Mouse (Mus musculus): ENCODE results near the gene Trim15. TPM values are rescaled to one million over a fixed set of nuclear protein-coding genes. Genes with fewer than 3 reads are reported as not detected.
"Not testable (repeated sequence)": the region's sequence is repeated elsewhere in the genome, so short reads cannot be mapped to it uniquely, and the experiment has no call there.

The Trim15 gene
- total RNA-seq (2021): not detected
- long read RNA-seq, experiment 1: 0 reads
- long read RNA-seq, experiment 2: 0 reads

DNA sequence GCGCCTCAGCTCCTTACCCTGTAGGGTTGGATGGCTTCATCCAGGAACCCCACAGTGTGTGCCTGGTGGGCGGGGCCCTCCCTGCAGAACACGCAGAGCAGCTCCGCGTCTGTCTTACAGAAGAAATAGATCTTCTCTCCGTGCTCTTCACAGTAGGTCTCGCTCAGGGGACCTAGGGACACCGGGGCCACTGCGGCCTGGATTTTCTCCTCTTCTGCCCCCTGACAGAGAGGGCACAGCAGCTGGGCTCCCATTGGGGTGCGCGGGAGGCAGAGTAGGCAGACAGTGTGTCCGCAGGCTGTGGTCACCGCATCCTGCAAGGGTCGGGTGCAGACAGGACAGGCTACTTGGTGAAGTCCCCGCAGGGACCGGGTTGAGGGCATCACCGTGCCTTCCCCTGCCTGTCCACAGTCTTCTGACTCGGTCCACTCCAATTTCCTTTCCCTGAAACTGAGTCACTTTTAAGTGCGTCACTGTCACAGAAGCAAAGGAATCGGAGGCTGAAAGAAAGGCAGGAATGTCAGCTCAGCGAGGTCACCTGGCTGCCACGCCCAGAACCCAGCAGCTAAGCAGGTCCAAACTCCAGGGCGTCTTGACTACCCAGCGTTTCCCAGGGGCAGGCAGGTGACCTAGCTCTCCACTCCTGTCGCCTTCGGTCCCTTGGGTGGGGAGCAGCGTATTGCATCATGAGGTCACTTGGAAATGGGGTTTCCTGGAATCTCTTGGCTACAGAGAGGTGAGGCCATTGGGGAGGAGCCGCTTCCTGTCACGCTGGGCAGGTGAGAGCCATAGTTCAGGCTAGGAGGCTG lies at the start of gene Trim15:
Gene Trim15, minus strand, starts transcription at position 492 of the 809 bp plus-strand sequence.
- intact Hi-C loops (cut with DNase I): no loop called here
- DNase-seq: no peak

DNA sequence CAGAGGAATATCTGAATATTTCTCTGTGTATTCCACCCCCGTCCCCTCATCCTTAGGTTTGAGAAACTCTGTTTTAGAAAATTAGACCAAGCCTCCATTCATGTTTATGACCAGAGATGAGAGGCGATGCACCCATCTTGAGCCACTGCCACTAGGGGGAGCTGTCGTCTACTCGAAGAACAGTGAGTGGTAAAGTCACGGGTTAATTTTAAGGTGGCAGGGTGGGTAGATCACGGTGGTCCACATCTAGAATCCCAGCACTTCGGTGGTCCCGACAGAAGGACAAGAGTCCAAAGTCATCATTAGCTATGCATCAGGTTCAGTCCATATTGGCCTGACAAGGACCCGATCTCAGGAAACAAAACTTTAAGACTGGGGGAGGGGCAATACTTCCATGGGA lies 48.1 kb upstream of the Trim15 start:
- intact Hi-C loops (cut with DNase I): loop anchor here (5.0 kb wide), 1 partner anchor 132 kb away; the partner anchor contains the start of gene Gabbr1
- peak in 1 of 2 experiments; percentile 18 for DNase-seq

DNA sequence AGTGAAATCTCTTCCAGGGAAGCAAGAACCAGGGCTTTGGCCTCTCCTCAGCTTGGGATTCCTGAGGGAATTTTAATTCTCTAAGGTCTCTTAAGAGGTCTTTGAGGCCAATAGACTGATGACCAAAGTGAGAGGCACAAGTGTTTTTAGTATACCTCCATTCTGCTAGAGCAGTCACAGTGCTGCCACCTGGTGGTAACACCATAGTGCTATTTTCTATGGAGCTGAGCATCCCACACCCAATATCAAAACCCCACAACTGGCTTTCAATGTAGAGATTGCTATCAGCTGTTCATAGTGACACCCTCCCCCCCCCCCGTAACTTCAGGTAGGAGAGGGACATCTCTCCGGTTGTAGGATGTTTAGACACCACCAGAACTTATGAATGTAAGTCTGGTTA lies 47.1 kb upstream of the Trim15 start:
- intact Hi-C loops (cut with DNase I): loop anchor here (5.0 kb wide), 1 partner anchor 83 kb away; no protein-coding TSS in a partner anchor
- peak in 1 of 2 experiments; percentile 47 for DNase-seq

DNA sequence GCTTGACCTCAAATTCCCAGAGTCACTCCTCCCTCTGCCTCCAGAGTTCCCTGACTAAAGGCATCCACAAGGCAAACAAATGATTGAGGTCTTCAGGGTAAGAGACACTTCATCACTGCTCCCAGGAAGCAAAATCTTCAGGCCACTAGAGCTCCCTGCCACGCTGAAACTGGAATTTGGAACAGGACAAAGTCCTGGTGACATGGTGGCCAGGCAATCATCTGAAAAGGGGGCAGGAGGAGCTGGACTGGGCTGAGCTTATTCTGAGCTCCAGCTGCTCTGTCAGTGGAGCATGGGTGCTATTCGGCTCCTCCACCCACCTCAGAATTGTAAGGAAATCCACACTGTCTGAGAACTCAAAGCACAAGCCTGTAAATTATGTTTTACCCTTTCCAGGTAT lies 45.0 kb upstream of the Trim15 start:
- no peak for DNase-seq
- intact Hi-C loops (cut with DNase I): loop anchor here (5.0 kb wide), 1 partner anchor 85 kb away; no protein-coding TSS in a partner anchor

DNA sequence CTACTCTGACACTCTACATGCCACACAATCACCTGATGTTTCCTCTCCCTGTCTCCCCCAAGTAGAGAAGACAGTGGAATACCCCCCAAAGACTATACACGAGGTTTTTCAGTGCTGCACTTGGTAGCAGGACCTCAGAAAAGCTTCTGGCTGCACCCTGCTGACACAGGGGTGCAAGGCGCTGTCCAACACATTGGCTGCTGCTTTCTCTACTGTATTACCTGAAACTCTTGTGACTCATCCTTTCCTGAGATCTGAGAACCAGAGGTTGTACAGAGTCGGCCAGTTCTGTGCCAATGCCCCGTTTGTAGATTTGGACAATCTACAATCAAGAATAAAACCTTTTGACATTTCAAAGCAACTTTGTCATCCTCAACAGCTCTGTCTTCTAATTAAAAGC lies 42.8 kb upstream of the Trim15 start:
- intact Hi-C loops (cut with DNase I): loop anchor here (5.0 kb wide), 1 partner anchor 87 kb away; no protein-coding TSS in a partner anchor

DNA sequence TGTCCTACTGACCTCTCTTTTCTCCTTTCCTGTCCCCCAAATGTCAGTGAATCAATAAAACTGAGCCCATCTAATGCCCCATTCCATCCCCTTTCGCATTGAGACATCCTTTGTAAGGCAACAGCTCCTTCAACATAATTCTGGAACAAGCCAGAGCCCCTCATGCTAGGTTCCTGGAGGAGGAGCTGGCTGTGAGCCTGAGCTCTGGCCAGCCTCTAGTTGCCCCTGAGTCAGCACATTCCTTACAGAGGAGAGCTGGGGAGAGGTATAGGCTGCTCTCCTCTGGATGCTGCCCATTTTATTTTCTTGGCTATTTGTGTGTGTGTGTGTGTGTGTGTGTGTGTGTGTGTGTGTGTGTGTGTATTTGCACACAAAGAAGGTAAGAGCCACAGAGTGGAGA lies 41.2 kb upstream of the Trim15 start:
- intact Hi-C loops (cut with DNase I): no loop called here
- DNase-seq: no peak

More for the DNA sequence above, 42.8 kb upstream of the Trim15 start:
- no peak for DNase-seq

DNA sequence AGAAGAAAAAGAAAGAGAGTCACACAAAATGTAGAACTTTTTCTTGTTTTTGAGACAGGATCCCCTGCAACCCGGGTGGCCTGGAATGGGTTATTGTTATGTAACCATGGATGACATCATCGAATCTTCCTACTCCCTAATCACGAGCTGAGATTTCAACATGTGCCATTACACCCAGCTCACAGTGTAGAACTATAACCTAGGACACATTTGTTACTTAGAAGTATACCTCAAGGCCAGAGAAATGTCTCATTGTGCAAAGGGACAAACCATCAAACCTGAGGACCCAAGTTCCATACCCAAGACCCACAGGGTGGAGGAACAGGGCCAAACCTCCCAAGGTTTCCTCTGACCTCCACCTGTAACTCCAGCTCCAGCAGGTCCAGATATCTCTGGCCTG lies 36.6 kb upstream of the Trim15 start:
- intact Hi-C loops (cut with DNase I): no loop called here
- DNase-seq: no peak

DNA sequence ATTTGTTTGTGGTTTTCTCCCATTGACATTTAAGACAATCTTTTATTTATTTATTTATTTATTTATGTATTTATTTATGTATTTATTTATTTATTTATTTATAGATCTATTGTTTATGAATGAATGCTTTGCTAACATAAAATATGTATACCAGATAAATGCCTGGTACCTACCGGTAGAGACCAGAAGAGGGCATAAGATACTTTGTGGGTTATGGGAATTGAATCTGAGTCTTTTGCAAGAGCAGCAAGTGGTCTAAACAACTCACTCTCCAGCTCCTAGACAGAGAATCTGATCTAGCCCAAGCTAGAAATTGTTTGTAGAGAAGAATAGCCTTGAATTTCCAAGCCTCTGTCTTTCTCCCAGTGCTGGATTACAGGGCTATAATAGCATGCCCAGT lies 33.7 kb upstream of the Trim15 start:
- DNase-seq: no peak
- intact Hi-C loops (cut with DNase I): no loop called here

DNA sequence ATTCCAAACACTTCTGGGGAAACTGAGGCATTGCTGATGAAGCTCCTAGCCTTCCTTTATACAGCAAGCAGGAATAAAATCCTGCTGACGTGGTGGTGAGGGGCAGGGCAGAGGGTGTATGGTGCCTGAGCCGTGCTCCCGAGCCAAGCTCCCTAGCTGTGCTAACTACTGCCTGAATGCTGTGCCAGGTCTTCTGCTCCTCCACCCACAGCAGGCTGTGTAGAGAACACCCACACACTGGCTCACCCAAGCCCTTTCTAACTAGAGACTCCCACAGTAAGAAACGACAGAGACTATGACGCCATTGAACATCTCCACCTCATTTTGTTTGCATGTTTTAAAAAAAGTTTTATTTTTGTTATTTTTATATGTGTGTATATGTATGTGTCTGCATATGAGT lies 33.0 kb upstream of the Trim15 start:
- intact Hi-C loops (cut with DNase I): no loop called here
- no peak for DNase-seq

DNA sequence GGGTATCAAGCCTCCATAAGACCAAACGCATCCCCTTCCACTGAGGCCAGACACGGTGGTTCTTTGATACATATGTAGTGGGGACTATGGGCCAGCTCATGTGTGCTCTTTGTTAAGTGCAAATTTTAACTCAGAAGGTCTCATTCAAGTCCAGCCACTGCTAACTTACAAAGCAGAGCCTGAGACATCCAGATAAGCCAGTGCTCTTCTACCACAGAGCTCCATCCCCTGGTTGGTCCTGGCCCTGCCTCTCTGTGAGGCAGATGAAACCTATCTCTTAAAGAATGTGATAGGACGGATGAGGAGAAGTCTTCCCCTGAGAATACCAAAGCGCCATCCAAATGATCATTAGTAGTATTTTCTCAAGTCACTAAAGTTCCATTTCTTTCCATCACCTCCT lies 32.4 kb upstream of the Trim15 start:
- DNase-seq: no peak
- intact Hi-C loops (cut with DNase I): no loop called here

DNA sequence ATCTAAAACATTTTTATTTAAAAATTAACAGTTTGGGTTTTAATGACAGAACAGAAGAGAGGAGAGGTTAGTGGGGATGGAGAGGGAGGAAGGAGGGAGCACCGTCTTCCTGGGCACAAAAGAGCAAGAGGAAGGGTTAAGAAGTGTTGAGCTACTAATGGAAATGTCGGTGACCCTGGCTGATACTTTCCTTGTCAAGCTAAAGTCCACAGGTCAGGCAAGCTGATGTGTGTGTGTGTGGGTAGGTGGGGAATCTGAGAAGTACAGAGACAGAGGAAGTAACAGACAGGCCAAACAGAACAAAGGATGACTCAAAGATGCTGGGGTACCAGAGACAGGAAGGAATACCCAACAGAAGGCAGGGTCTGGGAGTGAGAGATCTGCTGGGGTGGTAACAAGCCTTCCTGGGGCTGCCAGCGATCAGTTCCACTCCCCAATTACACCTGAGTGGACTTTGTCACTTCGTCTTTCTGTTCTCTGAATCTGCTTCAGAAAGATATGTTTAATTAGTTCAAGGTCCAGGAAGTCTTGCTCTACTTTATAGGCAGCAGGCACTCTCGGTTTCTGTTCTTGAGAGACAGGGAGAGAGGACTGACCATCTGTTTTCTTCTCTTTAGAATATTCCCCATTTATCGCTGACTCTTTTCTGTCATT lies 30.7 kb upstream of the Trim15 start, which contains the start of gene Trim31:
Gene Trim31, plus strand, starts transcription at position 567 of the 654 bp plus-strand sequence.
- intact Hi-C loops (cut with DNase I): no loop called here
- DNase-seq: no peak

DNA sequence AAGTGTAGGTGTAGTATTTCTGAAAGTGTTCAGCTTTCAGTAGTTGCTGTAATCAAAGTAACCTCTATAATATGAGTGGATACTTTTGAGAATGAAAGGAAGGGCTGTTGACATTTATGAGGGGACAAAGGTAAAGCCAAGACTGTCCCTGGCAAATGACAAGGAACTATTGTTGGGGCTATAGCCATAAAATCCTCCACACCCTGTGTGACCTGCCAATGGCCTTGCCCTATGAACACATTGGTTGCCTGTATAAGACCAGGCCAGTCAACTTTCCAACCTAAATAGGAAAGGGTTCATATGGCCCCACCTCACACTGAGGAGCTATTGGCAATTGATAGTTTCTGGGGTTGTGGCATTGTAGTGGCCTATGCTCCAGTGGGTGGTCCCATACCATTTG lies 30.1 kb upstream of the Trim15 start:
- intact Hi-C loops (cut with DNase I): no loop called here
- no peak for DNase-seq

DNA sequence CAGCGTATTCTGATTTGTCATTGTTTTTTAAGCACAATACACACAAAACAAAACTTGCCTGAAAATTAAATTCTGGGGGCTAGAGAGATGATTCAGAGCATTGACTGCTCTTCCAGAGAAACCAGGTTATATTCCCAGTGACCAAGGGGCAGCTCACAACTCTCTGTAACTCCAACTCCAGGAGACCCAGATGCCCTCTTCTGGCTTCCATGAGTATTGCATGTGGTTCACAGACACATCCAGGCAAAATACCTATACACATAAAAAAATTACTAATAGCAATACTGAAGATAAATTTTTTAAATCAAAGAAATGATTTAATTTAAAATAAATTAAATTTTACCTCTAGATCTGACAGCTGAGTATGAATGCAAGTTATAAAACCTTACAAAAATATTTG lies 29.6 kb upstream of the Trim15 start:
- no peak for DNase-seq
- intact Hi-C loops (cut with DNase I): no loop called here

DNA sequence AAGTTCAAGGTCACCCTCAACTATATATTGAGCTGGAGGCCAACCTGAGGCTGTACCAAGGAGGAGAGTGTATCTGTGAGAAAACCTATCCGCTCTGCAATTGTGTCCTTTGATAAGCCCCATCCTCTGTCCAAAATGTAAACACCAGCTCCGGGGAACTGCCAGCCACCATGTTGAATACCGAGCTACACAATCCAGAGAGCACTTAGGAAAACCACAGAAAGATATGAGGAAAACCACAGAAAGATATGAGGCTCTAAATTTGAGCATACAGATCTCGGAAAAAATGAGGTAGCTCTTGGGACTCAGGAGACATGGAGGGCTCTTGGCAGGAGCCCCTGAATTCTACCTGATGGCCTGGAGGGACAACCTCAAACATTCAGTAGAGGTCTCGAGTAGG lies 26.4 kb upstream of the Trim15 start:
- intact Hi-C loops (cut with DNase I): no loop called here

DNA sequence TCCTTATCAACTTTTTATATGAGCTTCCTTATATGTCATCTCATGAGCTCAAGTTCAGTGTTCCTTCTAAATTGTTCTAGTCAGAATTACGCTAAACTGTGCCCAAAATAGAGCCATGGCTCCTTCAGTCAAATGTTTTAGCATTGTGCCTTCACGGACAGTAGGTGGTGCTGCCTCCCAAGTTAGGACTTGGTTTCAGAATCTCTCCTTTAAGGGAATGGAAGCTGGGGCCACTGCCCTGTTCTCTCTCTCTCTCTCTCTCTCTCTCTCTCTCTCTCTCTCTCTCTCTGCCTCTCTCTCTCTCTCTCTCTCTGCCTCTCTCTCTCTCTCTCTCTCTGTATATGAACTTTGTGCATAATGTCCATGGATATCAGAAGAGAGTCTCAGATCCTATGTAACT lies 25.4 kb upstream of the Trim15 start:
- DNase-seq: no peak
- intact Hi-C loops (cut with DNase I): no loop called here

More for the DNA sequence above, 26.4 kb upstream of the Trim15 start:
- DNase-seq: no peak

DNA sequence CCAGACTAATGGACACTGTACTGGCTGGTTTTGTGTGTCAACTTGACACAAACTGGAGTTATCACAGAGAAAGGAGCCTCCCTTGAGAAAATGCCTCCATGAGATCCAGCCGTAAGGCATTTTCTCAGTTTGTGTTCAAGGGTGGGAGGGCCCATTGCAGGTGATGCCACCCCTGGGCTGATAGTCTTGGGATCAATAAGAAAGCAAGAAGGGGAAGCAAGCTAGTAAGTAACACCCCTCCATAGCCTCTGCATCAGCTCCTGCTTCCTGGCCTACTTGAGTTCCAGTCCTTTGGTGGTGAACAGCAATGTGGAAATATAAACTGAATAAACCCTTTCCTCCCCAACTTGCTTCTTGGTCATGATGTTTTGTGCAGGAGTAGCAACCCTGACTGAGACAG lies 24.5 kb upstream of the Trim15 start:
- DNase-seq; intact Hi-C loops (cut with DNase I): not testable (repeated sequence)

DNA sequence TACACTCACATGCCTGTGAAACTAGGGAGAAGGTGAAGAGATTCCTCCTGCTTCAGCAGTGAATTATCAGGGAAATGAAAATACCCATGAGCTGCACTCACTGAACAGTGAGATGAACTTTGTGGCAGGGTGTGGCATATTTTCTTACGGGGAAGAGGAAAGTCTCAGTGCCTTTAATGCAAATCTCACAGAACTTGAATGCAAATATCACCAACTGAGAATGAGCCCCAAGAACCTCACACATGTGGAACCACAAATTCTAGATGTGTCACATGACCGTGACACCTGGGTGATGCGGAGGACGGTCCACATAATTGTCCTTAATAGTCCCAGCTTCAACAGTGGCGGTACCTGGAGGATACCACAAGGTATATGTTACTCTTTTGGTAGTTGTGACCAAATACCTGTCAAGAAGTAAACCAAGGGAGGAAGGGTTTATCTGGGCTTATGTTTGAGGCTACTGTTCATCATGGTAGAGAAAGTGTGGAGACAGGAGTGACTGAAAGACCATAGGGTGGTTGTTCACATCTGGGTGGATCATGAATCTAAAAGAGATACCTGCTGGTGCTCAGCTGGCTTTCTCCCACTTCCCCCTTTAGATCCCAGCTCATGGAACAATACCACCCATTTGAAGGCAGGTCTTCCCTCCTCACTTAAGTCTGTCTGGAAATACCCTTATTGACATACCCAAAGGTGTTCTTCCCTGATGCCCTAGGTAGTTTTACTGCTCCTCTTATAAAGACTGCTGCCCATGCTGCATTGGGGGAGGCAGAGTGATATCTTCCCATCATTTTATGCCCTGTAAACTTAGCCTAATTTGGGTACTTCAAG lies 23.3 kb upstream of the Trim15 start, which contains the start of gene Trim40:
Gene Trim40, minus strand, starts transcription at position 51 of the 831 bp plus-strand sequence.
- DNase-seq: no peak
- intact Hi-C loops (cut with DNase I): no loop called here

DNA sequence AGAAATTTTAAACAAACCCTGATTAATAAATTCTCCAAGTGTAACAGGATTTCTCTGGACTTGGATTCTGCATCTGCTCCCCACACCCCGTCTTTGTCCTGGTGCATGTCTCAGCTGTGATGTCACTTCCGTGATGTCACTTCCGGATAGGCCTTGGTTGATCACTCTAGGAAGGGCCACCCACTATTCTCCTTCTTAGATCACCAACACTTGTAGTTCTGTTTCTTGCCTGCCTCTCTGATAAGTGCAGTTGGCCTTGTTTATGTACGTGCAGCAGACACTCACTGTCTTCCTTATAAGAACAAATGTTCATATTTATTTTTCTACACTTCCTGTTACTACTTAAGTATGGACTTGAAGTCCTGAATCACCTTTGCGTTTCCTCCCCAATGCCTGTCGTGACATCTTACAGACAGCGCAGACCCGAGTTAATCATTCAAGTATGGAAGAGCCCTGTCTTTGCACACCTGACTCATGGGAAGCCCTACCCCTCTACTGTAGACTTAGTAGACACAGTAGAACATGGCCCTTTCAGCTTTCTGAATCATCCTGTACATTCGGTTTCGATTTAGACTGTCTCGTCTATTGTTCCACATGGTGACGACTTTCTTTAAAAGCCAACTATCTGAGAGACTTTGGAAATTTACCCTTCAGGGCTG lies 18.3 kb upstream of the Trim15 start:
- intact Hi-C loops (cut with DNase I): no loop called here
- no peak for DNase-seq

DNA sequence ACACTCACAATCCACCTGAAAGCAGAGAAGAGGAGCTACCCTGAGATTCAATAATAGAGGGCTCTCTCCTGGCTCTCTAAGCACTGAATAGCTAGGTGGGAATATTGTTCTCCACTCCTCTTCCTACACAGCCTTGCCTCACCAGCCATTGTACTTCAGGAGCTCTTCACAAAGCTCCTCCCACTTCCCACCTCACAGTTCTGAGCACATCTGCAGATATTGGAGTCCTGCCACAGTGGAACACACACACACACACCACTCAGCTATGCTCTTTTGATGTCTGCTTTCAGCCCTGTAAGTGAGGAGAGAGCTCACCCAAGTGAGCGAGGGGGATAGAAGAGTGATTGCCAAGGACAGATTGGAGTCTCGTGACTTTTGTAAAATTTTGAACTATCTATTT lies 16.3 kb upstream of the Trim15 start:
- intact Hi-C loops (cut with DNase I): no loop called here
- DNase-seq: no peak

DNA sequence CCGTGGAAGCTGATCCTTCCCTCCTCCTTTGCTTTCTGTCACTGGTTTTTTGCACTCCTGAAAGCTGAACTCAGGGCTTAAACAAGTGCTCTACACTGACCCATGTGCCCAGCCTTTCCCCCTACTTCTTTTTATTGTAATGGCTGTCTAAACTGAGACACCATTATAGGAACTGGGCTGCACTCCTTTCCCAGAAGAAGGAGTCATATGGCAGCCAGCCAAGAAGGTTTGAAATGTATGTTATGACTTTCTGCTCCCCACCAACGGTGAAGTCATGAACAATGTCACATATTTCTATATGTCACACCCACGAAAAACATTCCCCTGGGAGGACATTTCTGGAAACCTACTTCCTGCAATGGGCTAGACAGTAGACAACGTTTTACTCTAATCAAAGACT lies 7.6 kb upstream of the Trim15 start:
- intact Hi-C loops (cut with DNase I): no loop called here
- no peak for DNase-seq
